Mouse (Mus musculus) subcutaneous adipose tissue, adult 2 months (tissue): ENCODE data around the gene Olfr1252. TPM values are rescaled to one million over a fixed set of nuclear protein-coding genes. Genes with fewer than 3 reads are reported as not detected.

ENCODE experiments used
- polyA plus RNA-seq: library from polyadenylated mRNA; depleted of rRNA; stranded (reverse); fragments of >200 nt; gene quantifications from 2 replicates; pipeline ENCODE4 v1.2.3, GENCODE M21; 2012; ENCODE audit warnings: low replicate concordance; rRNA removed

Gene Olfr1252
- not detected in 2 replicates for polyA plus RNA-seq

DNA sequence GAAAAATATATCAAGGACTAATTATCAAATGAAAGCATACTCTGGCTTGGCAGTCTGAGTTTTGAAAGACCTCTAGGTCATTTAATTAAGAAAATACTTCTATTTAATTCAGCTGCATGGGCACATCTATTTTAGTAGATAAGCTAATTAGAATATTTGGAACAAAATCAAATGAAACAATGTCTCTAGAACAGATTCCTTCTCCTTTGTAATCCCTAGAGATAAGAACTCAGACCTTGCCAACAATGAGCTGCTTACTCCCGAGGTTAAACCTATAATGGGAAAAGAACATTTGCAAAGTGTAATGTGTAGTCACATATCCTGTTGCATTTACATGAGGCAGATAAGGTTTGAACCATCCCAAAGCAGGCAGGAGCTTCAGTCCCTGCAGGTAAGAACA, at the start of gene Olfr1252:
Gene Olfr1252, minus strand, starts transcription at position 101 of the 400 bp plus-strand sequence.

DNA sequence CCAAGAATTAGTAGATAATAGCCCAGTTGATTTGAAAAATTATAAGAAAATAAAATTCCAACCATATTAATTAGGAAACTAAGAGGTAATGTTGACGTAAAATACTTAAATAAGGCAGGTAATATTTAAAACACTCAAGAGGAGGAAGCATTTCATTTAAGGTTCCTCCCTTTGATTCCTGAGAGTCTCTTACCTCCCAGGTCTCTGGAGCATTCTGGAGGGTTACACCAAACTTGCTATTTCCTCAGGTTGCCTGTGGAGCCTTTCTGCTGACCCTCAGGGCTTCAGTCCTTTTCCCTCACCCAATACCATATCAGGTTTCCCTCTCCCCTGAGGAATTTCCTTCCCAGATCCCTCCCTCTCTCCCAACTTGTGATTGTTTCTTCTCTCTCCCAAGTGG, 32.2 kb upstream of the Olfr1252 start, which contains the start of gene Olfr1253:
Gene Olfr1253, minus strand, starts transcription at position 101 of the 400 bp plus-strand sequence.

DNA sequence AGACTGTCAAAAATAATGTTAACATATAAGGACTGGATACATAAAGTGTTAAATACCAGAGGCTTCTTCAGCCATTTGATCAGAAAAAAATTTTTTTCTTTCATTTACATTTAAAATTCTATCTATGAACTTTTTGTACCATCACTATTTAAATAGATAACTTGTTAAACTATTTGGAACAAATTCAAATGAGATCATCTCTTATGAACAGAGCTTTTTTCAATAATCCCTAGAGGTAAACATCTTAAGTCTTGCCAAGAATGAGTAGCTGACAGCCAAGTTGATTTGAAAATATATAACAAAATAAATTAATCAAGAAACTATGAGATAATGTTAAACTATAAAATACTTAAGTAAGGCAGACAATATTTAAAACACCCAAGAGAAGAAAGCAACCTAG, 53.0 kb downstream of the Olfr1252 start, which contains the start of gene Olfr1251:
Gene Olfr1251, minus strand, starts transcription at position 101 of the 400 bp plus-strand sequence.

Other genes with a start within 250 kb of the Olfr1252 start
- gene Olfr1241, start 237.9 kb downstream of the Olfr1252 start, polyA plus RNA-seq: not detected in 2 replicates
- gene Olfr1242, start 226.7 kb downstream of the Olfr1252 start, polyA plus RNA-seq: not detected in 2 replicates
- gene Olfr1243, start 193.5 kb downstream of the Olfr1252 start, polyA plus RNA-seq: not detected in 2 replicates
- gene Olfr1245, start 146.6 kb downstream of the Olfr1252 start, polyA plus RNA-seq: not detected in 2 replicates
- gene Olfr1246, start 131.9 kb downstream of the Olfr1252 start, polyA plus RNA-seq: not detected in 2 replicates
- gene Olfr1247, start 110.9 kb downstream of the Olfr1252 start, polyA plus RNA-seq: not detected in 2 replicates
- gene Olfr1248, start 106.8 kb downstream of the Olfr1252 start, polyA plus RNA-seq: not detected in 2 replicates
- gene Olfr1249, start 90.0 kb downstream of the Olfr1252 start, polyA plus RNA-seq: not detected in 2 replicates
- gene Olfr1250, start 63.5 kb downstream of the Olfr1252 start, polyA plus RNA-seq: not detected in 2 replicates
- gene Olfr1251, start 53.1 kb downstream of the Olfr1252 start, polyA plus RNA-seq: not detected in 2 replicates
- gene Olfr1253, start 32.1 kb upstream of the Olfr1252 start, polyA plus RNA-seq: not detected in 2 replicates
- not detected in 2 replicates for gene Olfr1254, start 68.6 kb upstream of the Olfr1252 start, polyA plus RNA-seq
- gene Olfr1255, start 87.0 kb upstream of the Olfr1252 start, polyA plus RNA-seq: not detected in 2 replicates
- not detected in 2 replicates for gene Olfr1256, start 116.5 kb upstream of the Olfr1252 start, polyA plus RNA-seq
- gene Olfr48, start 123.2 kb upstream of the Olfr1252 start, polyA plus RNA-seq: not detected in 2 replicates
- gene Olfr1257, start 153.4 kb upstream of the Olfr1252 start, polyA plus RNA-seq: not detected in 2 replicates
- gene Olfr1258, start 202.3 kb upstream of the Olfr1252 start, polyA plus RNA-seq: not detected in 2 replicates
- 0.54 TPM in 1 of 2 replicates, not detected in the other for gene Olfr1259, start 223.7 kb upstream of the Olfr1252 start, polyA plus RNA-seq
- gene Olfr1260, start 249.3 kb upstream of the Olfr1252 start, polyA plus RNA-seq: not detected in 2 replicates